Mouse (Mus musculus): ENCODE results near the gene Man1c1.

DNA sequence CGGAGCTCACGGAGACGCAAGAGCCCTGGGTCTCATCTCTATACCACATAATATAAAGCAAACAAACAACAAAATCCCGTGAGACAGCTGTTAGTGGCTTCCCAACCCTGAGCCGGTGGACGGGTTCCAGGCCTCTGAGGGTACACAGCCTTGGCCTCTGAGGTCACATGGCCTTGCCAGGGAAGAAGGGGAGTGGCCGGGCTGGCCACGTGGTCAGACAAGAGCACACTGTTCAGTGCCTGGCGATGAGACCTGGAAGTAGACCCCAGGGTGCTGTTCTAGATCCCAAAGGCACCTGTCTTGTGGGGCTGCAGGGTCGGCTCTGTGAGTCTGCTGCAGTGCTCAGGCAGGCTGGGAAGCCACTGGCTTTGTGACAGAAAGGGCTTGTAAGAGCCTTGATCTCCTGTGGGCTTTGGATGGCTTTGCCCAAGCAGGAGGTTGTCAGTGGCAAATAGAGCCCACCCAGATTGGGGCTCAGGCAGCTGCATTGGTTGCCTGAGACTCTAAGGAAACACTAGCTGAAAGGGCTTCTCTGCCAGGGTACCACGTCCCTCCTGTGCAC lies 116.4 kb downstream of the Man1c1 start:
- TF ChIP-seq CTCF (IDR thresholded peaks at IDR 0.05; ENCODE audit: low read depth, low read length) (no peak), POLR2A (IDR thresholded peaks at IDR 0.05; ENCODE audit: borderline replicate concordance, low read depth, low read length) (no peak)

Measured in bone marrow macrophage, adult 2 months (primary cell).